Mouse (Mus musculus): ENCODE measurements around the gene Gm20388. TPM values are rescaled to one million over a fixed set of nuclear protein-coding genes. Genes with fewer than 3 reads are reported as not detected.
A peak's percentile ranks its signal among the peaks of the same experiment; 100 is the strongest.

Gm20388 gene
- polyA plus RNA-seq, 1 experiment from 2014 or later: not detected

DNA sequence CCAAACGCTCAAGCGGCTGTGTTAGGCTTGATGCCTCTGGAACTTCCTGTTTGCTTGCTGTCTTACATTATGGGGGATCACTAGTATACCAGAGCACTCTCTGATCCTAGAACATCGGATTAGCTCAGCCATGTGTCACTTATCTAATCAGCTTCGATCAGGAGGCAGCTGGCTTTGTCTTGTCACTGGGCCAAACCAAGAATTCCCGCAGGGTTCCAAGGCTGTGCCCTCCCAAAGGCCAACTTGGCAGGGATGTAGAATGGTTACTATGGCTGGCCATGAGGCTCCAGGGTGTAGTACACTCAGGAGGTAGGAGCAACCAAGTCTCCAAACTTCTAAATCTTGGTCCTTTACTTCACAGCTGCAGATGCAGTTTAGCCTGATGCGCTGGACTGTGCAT, 2656.1 kb downstream of the Gm20388 start:
- Histone ChIP-seq H3K4me3 (ENCODE audit: low read depth, low read length) (peak overlapping the region; percentile 83), H3K27me3 (ENCODE audit: control insufficient read depth, insufficient read depth, low read length) (no peaks in the 10 kb centered on the region), H3K36me3 (ENCODE audit: control insufficient read depth, insufficient read depth, low read length) (peaks cover 22% of the 10 kb centered on the region), H3K4me2 (ENCODE audit: low read depth, severe bottlenecking) (peak overlapping the region; percentile 87), H3K27ac (replicated peaks; ENCODE audit: low read depth, low read length) (peak overlapping the region; percentile 78; the same call in 1 of the 2 replicates), H3K9ac (ENCODE audit: low read length) (peak overlapping the region; percentile 86), H3K4me1 (ENCODE audit: control insufficient read depth, insufficient read depth, low read length) (peaks cover 14% of the 10 kb centered on the region), H3K9me3 (ENCODE audit: control insufficient read depth, low read length) (no peaks in the 10 kb centered on the region)
- no peak for DNase-seq (ENCODE audit: low spot score)
- ATAC-seq (ENCODE audit: insufficient number of reproducible peaks, low FRiP score, low TSS enrichment, low read depth): no peak
- WGBS: 66% methylated on average over 6 of the region's 6 CpGs

DNA sequence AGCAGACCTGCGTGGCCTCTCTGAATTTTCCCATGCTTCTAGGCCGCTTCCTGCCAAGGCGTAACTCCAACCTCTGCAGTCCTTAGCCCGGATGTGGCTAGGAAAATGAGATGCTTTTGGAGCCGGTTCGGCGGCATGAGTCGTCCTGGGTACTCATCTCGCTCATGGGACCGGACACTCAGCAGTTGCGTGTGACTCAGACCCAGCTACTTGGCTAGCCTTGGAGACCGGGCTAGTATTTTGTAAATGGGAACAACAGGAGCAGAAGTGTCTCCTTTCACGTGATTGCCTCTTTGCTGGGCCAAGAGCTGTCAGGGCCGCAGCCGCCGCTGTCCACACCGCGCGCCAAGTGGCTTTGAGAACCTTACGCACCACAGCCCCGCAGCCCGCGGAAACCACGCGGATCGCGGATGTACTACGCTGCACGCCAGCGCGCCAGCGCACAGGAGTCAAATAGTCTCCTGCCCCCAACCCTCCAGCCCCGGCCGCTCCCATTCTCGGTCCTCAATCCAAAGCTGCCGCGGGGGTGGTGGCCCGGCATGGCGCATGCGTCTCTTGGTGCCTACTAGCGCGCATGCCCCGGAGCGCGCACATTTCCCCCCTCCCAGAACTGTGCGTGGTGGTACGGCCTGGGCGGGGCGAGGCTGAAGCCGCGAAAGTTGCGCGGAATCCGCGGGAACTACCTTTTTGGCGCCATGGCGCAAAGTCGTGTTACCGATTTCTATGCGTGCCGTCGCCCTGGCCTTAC, 2656.9 kb downstream of the Gm20388 start, which contains the start of gene Cdt1:
Gene Cdt1, plus strand, starts transcription at position 655 of the 748 bp plus-strand sequence.
- Histone ChIP-seq H3K4me3 (ENCODE audit: low read depth, low read length) (peak within 1 kb of the TSS; percentile 83), H3K9ac (ENCODE audit: low read length) (peak within 1 kb of the TSS; percentile 86), H3K9me3 (ENCODE audit: control insufficient read depth, low read length) (no peaks in the 10 kb centered on the region), H3K4me2 (ENCODE audit: low read depth, severe bottlenecking) (peak within 1 kb of the TSS; percentile 87), H3K27ac (replicated peaks; ENCODE audit: low read depth, low read length) (peak within 1 kb of the TSS; percentile 78), H3K27me3 (ENCODE audit: control insufficient read depth, insufficient read depth, low read length) (no peaks in the 10 kb centered on the region), H3K36me3 (ENCODE audit: control insufficient read depth, insufficient read depth, low read length) (peaks cover 28% of the 10 kb centered on the region), H3K4me1 (ENCODE audit: control insufficient read depth, insufficient read depth, low read length) (peaks cover 14% of the 10 kb centered on the region)
- DNase-seq (ENCODE audit: low spot score) (peak; percentile 97), ATAC-seq (ENCODE audit: insufficient number of reproducible peaks, low FRiP score, low TSS enrichment, low read depth) (peak; percentile 92)
- under 1% methylated on average over 60 of the region's 62 CpGs for WGBS

DNA sequence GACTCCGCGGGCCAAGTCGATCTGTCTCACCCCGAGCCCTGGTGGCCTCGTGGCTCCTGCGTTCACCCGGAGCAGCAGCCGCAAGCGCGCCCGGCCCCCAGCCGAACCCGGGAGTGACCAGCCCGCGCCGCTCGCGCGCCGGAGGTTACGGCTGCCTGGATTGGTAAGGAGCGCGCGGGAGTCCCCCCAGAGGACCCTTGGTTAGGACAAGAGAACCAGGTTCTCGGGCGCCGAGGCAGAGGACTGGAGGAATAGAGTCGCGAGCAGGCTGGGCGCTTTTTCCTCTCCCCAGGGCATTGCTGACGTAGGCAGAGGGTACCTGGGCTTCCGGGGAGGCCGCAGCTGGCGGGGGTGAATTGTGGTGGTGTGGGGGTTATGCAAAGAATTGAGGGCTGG, 2657.5 kb downstream of the Gm20388 start:
- H3K9ac ChIP-seq (ENCODE audit: low read length): peak overlapping the region; percentile 86
- ATAC-seq (ENCODE audit: insufficient number of reproducible peaks, low FRiP score, low TSS enrichment, low read depth): peak; percentile 42
- under 1% methylated on average over 34 of the region's 34 CpGs for WGBS
- no peaks in the 10 kb centered on the region for H3K9me3 ChIP-seq (ENCODE audit: control insufficient read depth, low read length)
- no peak for DNase-seq (ENCODE audit: low spot score)
- peak overlapping the region; percentile 83 for H3K4me3 ChIP-seq (ENCODE audit: low read depth, low read length)
- H3K4me2 ChIP-seq (ENCODE audit: low read depth, severe bottlenecking): peak overlapping the region; percentile 87
- peaks cover 31% of the 10 kb centered on the region for H3K36me3 ChIP-seq (ENCODE audit: control insufficient read depth, insufficient read depth, low read length)
- peaks cover 14% of the 10 kb centered on the region for H3K4me1 ChIP-seq (ENCODE audit: control insufficient read depth, insufficient read depth, low read length)
- H3K27me3 ChIP-seq (ENCODE audit: control insufficient read depth, insufficient read depth, low read length): no peaks in the 10 kb centered on the region
- H3K27ac ChIP-seq (replicated peaks; ENCODE audit: low read depth, low read length): peak overlapping the region; percentile 78

DNA sequence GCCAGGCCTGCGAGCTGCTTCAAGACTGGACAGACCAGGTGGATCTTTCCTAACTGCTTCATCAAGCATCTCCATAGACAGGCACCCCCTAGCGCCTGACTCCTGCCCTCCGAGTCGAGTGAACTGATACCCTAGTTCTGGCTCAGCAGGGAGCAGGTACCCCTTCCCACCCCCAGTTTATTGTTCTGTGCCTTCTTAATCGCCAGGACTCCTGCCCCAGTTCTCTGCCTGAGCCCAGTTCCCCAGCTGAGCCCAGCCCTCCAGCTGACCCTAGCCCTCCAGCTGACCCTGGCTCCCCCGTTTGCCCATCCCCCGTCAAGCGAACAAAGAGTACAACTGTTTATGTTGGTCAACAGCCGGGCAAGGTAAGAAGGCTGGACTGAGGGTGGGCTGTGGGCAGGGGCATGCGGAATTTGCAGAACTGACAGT, 2658.3 kb downstream of the Gm20388 start:
- ATAC-seq (ENCODE audit: insufficient number of reproducible peaks, low FRiP score, low TSS enrichment, low read depth) (no peak), DNase-seq (ENCODE audit: low spot score) (no peak)
- H3K27ac ChIP-seq (replicated peaks; ENCODE audit: low read depth, low read length): no peak overlapping the region
- peak overlapping the region; percentile 87 for H3K4me2 ChIP-seq (ENCODE audit: low read depth, severe bottlenecking)
- 20% methylated on average over 10 of the region's 10 CpGs for WGBS
- no peaks in the 10 kb centered on the region for H3K9me3 ChIP-seq (ENCODE audit: control insufficient read depth, low read length)
- H3K9ac ChIP-seq (ENCODE audit: low read length): peak overlapping the region; percentile 86
- H3K36me3 ChIP-seq (ENCODE audit: control insufficient read depth, insufficient read depth, low read length): peaks cover 33% of the 10 kb centered on the region
- peaks cover 14% of the 10 kb centered on the region for H3K4me1 ChIP-seq (ENCODE audit: control insufficient read depth, insufficient read depth, low read length)
- H3K4me3 ChIP-seq (ENCODE audit: low read depth, low read length): peak overlapping the region; percentile 83
- H3K27me3 ChIP-seq (ENCODE audit: control insufficient read depth, insufficient read depth, low read length): no peaks in the 10 kb centered on the region

DNA sequence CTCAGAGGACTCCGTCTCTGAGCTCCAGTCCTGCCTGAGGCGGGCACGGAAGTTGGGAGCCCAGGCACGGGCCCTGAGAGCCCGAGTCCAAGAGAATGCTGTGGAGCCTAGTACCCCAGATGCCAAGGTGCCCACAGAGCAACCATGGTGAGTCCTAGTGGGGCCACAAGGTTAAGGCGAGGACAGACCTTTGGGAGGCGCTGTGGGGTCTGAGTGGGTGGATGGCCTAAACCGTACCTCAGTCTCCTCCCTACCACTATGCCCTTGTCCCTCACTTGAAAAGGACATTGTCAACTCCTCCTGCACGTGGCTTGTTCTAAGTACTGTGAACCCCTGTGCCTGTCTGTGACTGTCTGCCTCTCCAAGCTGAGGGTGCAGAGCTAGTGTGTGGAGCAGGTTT, 2658.7 kb downstream of the Gm20388 start:
- Histone ChIP-seq H3K4me1 (ENCODE audit: control insufficient read depth, insufficient read depth, low read length) (peaks cover 14% of the 10 kb centered on the region), H3K36me3 (ENCODE audit: control insufficient read depth, insufficient read depth, low read length) (peaks cover 33% of the 10 kb centered on the region), H3K9me3 (ENCODE audit: control insufficient read depth, low read length) (no peaks in the 10 kb centered on the region), H3K4me2 (ENCODE audit: low read depth, severe bottlenecking) (peak overlapping the region; percentile 87), H3K27ac (replicated peaks; ENCODE audit: low read depth, low read length) (no peak overlapping the region), H3K27me3 (ENCODE audit: control insufficient read depth, insufficient read depth, low read length) (no peaks in the 10 kb centered on the region), H3K4me3 (ENCODE audit: low read depth, low read length) (peak overlapping the region; percentile 83), H3K9ac (ENCODE audit: low read length) (peak overlapping the region; percentile 86)
- ATAC-seq (ENCODE audit: insufficient number of reproducible peaks, low FRiP score, low TSS enrichment, low read depth) (no peak), DNase-seq (ENCODE audit: low spot score) (no peak)
- whole genome bisulfite sequencing: 81% methylated on average over 9 of the region's 9 CpGs

- Histone ChIP-seq H3K4me3 (ENCODE audit: low read depth, low read length) (no peak overlapping the region), H3K4me1 (ENCODE audit: control insufficient read depth, insufficient read depth, low read length) (peaks cover 19% of the 10 kb centered on the region), H3K4me2 (ENCODE audit: low read depth, severe bottlenecking) (no peak overlapping the region), H3K27me3 (ENCODE audit: control insufficient read depth, insufficient read depth, low read length) (no peaks in the 10 kb centered on the region), H3K9ac (ENCODE audit: low read length) (no peak overlapping the region), H3K36me3 (ENCODE audit: control insufficient read depth, insufficient read depth, low read length) (peaks cover 33% of the 10 kb centered on the region), H3K27ac (replicated peaks; ENCODE audit: low read depth, low read length) (no peak overlapping the region), H3K9me3 (ENCODE audit: control insufficient read depth, low read length) (no peaks in the 10 kb centered on the region)
- DNase-seq (ENCODE audit: low spot score) (no peak), ATAC-seq (ENCODE audit: insufficient number of reproducible peaks, low FRiP score, low TSS enrichment, low read depth) (no peak)
- 96% methylated on average over 16 of the region's 16 CpGs for WGBS
These were observed 2659.4 kb downstream of the Gm20388 start for GRCm38 (mm10) chr8:122569996-122570395.

- Histone ChIP-seq H3K9me3 (ENCODE audit: control insufficient read depth, low read length) (no peaks in the 10 kb centered on the region), H3K9ac (ENCODE audit: low read length) (no peak overlapping the region), H3K36me3 (ENCODE audit: control insufficient read depth, insufficient read depth, low read length) (peaks cover 33% of the 10 kb centered on the region), H3K4me2 (ENCODE audit: low read depth, severe bottlenecking) (no peak overlapping the region), H3K4me1 (ENCODE audit: control insufficient read depth, insufficient read depth, low read length) (peaks cover 29% of the 10 kb centered on the region), H3K27ac (replicated peaks; ENCODE audit: low read depth, low read length) (no peak overlapping the region), H3K27me3 (ENCODE audit: control insufficient read depth, insufficient read depth, low read length) (no peaks in the 10 kb centered on the region), H3K4me3 (ENCODE audit: low read depth, low read length) (no peak overlapping the region)
- ATAC-seq (ENCODE audit: insufficient number of reproducible peaks, low FRiP score, low TSS enrichment, low read depth): no peak
- whole genome bisulfite sequencing: 91% methylated on average over 11 of the region's 11 CpGs
- DNase-seq (ENCODE audit: low spot score): no peak
These were observed 2660.5 kb downstream of the Gm20388 start for GRCm38 (mm10) chr8:122571153-122571552.

GRCm38 (mm10) chr8:122571750-122572267, 2661.2 kb downstream of the Gm20388 start:
- ATAC-seq (ENCODE audit: insufficient number of reproducible peaks, low FRiP score, low TSS enrichment, low read depth): no peak

More at GRCm38 (mm10) chr8:122571750-122572267, 2661.2 kb downstream of the Gm20388 start:
- no peaks in the 10 kb centered on the region for H3K27me3 ChIP-seq (ENCODE audit: control insufficient read depth, insufficient read depth, low read length)
- no peak overlapping the region for H3K27ac ChIP-seq (replicated peaks; ENCODE audit: low read depth, low read length)
- H3K4me1 ChIP-seq (ENCODE audit: control insufficient read depth, insufficient read depth, low read length): peaks cover 31% of the 10 kb centered on the region
- no peak overlapping the region for H3K4me3 ChIP-seq (ENCODE audit: low read depth, low read length)
- DNase-seq (ENCODE audit: low spot score): no peak
- peaks cover 33% of the 10 kb centered on the region for H3K36me3 ChIP-seq (ENCODE audit: control insufficient read depth, insufficient read depth, low read length)
- no peak overlapping the region for H3K4me2 ChIP-seq (ENCODE audit: low read depth, severe bottlenecking)
- H3K9me3 ChIP-seq (ENCODE audit: control insufficient read depth, low read length): no peaks in the 10 kb centered on the region
- H3K9ac ChIP-seq (ENCODE audit: low read length): no peak overlapping the region
- 94% methylated on average over 17 of the region's 17 CpGs for WGBS
